Comparison of ENCODE assay signal across 22 mouse cellular contexts in the genomic region with DNA sequence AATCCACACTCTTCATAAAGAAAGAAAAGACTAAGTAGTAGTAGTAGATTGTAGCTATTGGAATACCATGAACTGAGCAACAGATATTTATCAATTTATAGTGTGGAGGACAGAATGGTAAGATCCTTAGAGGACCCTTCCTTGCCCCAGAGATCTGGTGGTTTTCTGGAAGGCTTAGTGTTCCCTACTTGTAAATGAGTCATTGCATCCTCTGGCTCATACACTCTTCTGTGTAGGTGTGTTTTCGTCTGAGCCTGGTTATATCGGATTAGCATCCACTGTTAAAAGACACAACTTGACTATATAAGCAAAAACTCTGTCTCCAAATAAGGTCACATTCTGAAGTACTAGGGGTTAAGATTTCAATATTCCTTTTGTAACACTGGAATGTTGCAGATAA.
"Had no signal": no experiment of that assay in that cellular context is flagged by ENCODE, and none has a peak within 500 bp of the region (broad histone marks: within the 10 kb centered on the region; RNA-seq: fewer than 3 reads in every experiment).

No protein-coding gene starts in this region.

- DNase-seq: heart, postnatal 10 days; heart, postnatal 14 days; heart, postnatal 36 days; heart, postnatal 4 days; kidney, adult 11 months; kidney, adult 18-20 months; kidney, adult 2 months; kidney, adult 8-10 months; kidney, adult 9 months; kidney, postnatal 10 days; kidney, postnatal 14 days; kidney, postnatal 25 days; kidney, postnatal 36 days; kidney, postnatal 4 days; layer of hippocampus, adult 9-11 months; layer of hippocampus, postnatal 36 days had no signal

- ATAC-seq: hindbrain, embryonic 16.5 days; hindbrain, postnatal 0 days; inflammation-experienced regulatory T-cells, adult 6 months; intestine, embryonic 15.5 days; intestine, embryonic 16.5 days; intestine, postnatal 0 days had no signal
